Mouse (Mus musculus) spleen, embryonic (tissue): ENCODE results near the gene Syne1.

Source experiments
- CTCF ChIA-PET: fragments of 350-600 bp; sonication (Branson Sonifier 250); formaldehyde crosslinking; loops from one replicate; lab custom pipeline; 2022; lab: Charles Lee

Gene Syne1

DNA sequence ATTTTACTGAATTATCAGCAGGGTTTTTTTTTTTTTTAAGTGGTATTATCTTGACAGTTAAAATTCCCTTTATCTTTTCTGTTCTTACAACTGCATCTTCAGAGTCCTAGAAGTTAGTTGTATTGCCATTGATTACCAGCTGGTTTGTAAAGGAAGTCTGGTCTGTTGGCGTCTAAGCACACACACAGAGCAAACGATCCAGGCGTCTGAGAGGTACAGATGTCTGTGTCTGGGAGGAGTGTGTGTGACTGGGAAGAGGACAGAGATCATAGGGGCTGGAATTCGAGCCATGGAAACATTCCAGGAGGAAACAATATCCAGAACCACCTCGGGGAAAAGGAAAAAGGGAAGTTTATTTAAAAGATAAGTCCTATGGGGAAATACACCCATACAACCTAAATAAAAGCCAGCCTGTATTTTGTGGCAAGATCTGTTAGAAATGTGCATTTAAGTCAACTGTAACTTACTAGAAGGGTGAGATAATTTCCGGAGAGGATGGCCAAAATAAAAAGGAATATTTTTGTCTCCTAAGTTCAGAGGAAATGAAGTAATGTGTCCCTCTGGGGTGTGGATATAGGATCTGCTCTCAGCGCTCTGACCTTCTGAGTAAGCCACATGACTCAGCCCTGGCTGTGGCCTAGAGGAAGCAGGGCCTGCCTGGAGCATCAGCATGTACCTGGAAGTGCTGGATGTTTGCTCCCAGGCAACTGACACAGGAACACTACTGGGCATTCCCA lies 343.2 kb downstream of the Syne1 start:
- CTCF ChIA-PET, result interaction anchor here (0.7 kb wide), 1 partner anchor 23 kb away, joined by 9 read pairs; no protein-coding TSS in a partner anchor

GRCm38 (mm10) chr10:5205977-5206376 lies 345.3 kb downstream of the Syne1 start:
- CTCF ChIA-PET, result no interaction called here

DNA sequence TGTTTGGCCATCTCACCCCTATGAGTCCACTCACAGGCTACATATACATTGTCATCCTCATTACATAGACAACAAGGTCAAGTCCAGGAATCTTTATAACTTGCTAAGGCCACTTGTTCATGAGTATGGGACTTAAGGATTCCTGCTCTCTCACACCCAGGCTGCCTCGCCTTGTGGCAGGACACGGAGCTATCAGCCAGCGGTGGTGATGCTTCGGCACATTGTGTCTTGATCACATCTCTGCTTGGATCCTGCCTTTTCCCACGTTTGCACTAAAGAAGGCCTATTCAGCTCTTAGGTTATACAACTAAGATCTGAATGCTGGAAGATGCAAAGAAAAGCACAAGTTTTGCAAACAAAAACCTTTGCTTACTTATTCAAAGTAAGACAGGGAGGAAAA lies 345.7 kb downstream of the Syne1 start:
- CTCF ChIA-PET, result no interaction called here

DNA sequence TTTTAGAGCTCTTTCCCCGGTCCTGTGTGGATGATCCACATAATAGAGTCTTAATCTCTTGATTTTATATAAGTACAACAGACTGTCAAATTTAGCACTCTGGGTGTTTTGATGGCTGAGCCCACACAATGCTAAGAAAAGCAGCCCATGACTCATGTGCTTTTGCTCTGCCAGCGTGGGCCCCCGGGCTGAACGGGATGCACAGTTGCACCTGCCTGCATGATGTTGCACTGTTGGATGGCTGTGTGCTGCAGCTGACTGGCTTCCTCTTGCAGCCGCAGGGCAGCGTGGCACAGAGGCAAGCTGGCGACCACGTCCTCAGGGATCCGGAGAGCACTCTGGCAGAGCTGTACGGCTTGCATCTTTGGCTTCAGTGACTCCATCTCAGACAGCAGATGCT lies 347.4 kb downstream of the Syne1 start:
- CTCF ChIA-PET, result no interaction called here

DNA sequence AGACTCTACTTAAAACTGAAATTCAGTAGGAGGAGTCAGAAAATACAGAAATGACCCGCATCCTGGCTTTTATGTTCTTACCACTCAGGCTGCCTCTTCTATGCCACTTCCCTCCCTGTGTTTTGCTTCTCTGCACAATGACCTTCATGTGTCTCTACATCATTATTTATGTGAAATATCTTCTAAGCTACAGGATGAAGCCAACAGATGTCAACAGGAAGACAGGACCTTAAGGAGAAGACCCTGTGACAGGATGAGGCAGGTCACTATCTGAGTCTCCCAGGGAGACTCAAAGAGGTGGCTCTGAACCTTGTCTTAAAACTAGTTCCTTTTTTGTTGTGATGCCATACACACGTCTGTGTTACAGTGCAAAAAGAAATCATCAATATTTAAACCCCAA lies 353.9 kb downstream of the Syne1 start:
- CTCF ChIA-PET, result interaction anchor here (0.7 kb wide), 1 partner anchor 31 kb away, joined by 5 read pairs; no protein-coding TSS in a partner anchor

- CTCF ChIA-PET, result no interaction called here
Observed at GRCm38 (mm10) chr10:5196267-5196666, 355.0 kb downstream of the Syne1 start.

GRCm38 (mm10) chr10:5195288-5195687 lies 356.0 kb downstream of the Syne1 start:
- CTCF ChIA-PET, result no interaction called here

DNA sequence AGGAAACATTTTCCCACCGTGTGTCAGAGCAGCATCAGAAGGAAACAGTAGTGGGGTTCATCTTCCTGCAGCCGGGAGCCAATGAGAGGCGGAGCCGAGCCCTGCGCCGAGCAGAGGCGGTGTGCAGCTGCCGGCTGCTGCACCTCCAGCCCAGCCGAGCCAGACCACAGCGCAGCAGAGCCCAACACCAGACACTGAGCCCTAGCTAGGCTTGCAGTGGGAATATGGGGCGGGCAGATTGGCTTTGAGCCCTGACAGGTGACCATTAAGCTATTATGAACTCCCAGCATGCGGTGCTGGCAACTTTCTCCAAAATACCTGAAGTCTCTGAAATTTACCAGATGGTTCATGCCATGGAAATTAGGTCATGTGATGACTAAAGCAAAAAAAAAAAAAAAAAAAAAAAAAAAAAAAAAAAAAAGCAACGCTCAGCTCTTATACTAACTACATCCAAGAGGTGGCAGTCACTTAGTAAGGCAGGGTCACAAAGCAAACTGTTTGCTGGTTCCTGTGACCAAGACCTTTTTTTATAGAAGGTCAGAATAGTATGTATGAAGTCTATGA lies 356.5 kb downstream of the Syne1 start:
- CTCF ChIA-PET, result interaction anchor here (0.6 to 0.7 kb wide), 2 partner anchors 562 to 803 kb away, joined by 3 to 7 read pairs; no protein-coding TSS in a partner anchor

GRCm38 (mm10) chr10:5194081-5194670 lies 357.1 kb downstream of the Syne1 start:
- CTCF ChIA-PET, result interaction anchor here (0.6 to 0.7 kb wide), 2 partner anchors 561 to 803 kb away, joined by 3 to 7 read pairs; no protein-coding TSS in a partner anchor

DNA sequence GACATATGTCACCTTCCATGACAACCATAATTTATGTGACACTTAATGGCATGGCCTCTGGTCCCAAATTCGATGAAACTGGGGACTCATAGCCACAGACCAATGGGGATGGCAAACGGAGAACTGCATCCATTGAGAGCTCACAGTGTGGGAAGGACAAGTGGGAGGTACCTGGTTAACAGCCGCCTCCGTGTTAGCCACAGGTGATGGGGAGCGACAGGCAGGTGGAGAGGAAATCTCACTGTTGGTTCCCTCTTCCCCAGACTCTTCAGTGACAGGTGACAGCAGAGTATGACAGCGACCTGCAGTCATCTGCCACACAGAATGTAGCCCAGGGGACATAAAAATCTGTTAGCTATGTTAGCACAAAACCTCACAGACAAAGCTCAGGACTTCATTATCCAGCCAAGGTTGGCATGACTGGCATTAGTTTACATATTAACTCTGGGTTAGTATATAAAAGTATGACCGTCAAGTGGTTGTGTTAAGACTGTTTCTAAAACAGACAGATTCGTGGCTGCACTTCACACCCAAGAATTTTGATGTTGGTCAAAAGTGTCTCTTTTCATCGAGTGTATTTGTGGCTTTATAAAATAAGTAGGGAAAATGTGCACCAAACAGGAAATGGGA lies 358.3 kb downstream of the Syne1 start:
- CTCF ChIA-PET, result no interaction called here

GRCm38 (mm10) chr10:5190756-5191155 lies 360.5 kb downstream of the Syne1 start:
- CTCF ChIA-PET, result no interaction called here

GRCm38 (mm10) chr10:5188890-5189289 lies 362.4 kb downstream of the Syne1 start:
- CTCF ChIA-PET, result no interaction called here

GRCm38 (mm10) chr10:5185156-5186083 lies 365.9 kb downstream of the Syne1 start:
- CTCF ChIA-PET, result no interaction called here

GRCm38 (mm10) chr10:5181771-5182176 lies 369.5 kb downstream of the Syne1 start:
- CTCF ChIA-PET, result no interaction called here

DNA sequence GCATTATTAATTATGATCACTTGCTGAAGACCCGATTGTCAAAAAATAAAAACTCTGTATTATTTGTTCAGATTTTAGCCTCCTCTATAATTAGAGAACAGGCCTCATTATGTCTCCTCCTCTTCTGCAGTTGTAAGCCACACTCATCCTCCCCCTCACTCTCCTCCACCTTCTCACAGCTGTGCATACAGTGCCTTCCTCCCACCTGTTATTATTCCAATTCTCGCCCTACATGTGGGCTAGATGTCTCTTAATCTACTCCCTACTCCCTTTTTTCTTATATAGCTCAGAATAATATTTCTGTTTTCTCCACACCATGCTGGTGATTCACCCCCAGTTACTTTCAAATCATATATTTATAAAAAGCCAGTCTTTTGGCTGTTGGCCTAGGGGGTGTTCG lies 371.4 kb downstream of the Syne1 start:
- CTCF ChIA-PET, result interaction anchor here (0.8 kb wide), 1 partner anchor 11 kb away, joined by 3 read pairs; no protein-coding TSS in a partner anchor

DNA sequence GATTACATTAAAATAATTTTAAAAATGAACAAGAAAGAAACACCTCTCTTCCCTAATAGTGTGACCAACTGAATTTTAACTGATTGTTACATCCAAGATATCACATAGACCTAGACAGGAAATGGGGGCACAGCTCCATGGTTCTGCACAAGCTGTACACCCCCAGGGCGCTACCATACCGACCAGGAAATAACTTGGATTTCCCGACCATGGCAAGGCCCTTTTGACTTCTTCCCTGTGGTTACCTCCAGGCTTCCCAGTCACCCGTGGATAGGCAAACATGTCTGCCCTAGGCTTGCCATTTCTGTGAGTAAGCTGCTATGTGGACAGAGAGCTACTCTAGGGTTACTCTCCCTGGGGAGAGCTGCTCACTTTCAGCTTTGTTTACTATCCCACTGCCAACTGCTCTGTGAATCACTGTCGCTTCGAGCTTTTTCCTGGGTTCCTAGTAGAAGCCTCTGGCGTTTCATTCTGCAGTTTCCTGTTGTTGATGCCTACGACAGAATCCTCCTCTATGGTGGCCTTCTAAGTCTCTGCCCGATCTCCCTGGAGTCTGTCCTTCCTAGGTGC lies 373.8 kb downstream of the Syne1 start:
- CTCF ChIA-PET, result no interaction called here

DNA sequence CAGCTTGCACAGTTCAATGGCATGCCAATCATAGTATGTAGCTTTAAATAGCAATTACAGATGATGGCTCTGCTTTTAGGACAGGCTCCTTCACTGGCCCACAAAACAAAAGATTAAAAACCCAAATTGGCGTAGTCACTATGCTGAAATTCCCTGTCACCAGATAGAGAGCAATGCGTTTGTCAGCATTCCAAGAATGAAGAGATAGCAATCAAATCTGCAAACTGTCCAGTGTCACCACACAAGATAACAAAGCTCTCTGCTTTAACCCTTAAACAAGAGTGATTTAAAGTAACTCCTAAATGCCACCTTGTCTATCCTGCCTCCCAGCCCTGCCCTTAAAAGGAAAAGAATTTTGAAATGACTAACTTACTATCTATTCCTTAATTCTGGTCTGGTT lies 374.9 kb downstream of the Syne1 start:
- CTCF ChIA-PET, result no interaction called here

GRCm38 (mm10) chr10:5170425-5170824 lies 380.9 kb downstream of the Syne1 start:
- CTCF ChIA-PET, result no interaction called here

GRCm38 (mm10) chr10:5167481-5167880 lies 383.8 kb downstream of the Syne1 start:
- CTCF ChIA-PET, result no interaction called here

DNA sequence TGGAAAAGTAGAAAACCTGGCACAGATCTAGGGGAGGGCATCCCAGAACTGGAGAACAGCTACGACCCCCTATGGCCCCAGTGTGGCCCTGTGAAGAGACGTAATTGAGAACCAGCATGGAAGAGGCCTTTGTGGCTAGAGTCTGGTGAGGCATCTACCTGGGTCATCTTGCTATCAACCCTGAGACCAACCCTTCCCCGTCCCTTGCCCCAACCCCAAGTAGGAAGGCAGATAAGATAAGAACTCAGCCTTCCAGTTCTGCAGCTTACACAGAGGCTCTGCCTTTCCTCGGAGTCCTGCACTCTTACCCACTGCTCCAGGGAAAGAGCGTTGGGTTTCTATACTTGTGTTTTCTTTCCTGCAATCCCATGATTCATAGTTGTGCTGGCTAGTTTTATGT lies 385.8 kb downstream of the Syne1 start:
- CTCF ChIA-PET, result no interaction called here

- CTCF ChIA-PET, result no interaction called here
Observed at GRCm38 (mm10) chr10:5163770-5164169, 387.5 kb downstream of the Syne1 start.
